Mouse (Mus musculus): ENCODE data around the gene Olfr1506. TPM values are rescaled to one million over a fixed set of nuclear protein-coding genes. Genes with fewer than 3 reads are reported as not detected.
"Not testable (repeated sequence)": the region's sequence is repeated elsewhere in the genome, so short reads cannot be mapped to it uniquely, and the experiment has no call there.

Olfr1506 gene
- under 1 TPM in 1 of 2 experiments, not detected in 1; 0.22 TPM for total RNA-seq (2021)

DNA sequence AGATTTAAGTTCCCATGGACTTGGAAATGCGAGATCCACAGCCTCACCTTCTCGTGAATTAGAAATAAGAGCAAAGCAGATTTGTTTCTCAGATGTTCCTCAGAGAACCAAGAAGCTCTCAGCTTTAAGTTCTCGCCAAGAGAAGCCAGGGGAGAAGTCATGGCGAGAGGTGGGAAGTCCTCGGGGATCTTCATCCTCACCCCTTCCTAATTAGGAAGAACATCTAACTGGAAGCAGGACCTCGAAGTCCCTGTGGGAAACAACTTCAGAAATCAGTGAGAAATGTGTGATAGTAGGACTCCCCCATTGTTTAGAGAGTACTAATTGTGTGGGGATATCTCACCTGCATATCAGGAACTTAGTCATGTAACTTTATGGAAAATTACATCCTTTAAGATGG, at the start of gene Olfr1506:
Olfr1506 (minus strand) TSS at position 101 of the 400 bp plus-strand sequence.
- not testable (repeated sequence) for DNase-seq

GRCm38 (mm10) chr2:90270932-90271331, 46.6 kb upstream of the Olfr1506 start, which contains the start of gene Olfr1271:
TSS of gene Olfr1271 (minus strand) at chr2:90271032.
- DNase-seq, result no peak

- no peak for DNase-seq
These were observed 33.2 kb upstream of the Olfr1506 start, which contains the start of gene Olfr142 for GRCm38 (mm10) chr2:90257492-90257891. TSS of gene Olfr142 (minus strand) at chr2:90257592.

DNA sequence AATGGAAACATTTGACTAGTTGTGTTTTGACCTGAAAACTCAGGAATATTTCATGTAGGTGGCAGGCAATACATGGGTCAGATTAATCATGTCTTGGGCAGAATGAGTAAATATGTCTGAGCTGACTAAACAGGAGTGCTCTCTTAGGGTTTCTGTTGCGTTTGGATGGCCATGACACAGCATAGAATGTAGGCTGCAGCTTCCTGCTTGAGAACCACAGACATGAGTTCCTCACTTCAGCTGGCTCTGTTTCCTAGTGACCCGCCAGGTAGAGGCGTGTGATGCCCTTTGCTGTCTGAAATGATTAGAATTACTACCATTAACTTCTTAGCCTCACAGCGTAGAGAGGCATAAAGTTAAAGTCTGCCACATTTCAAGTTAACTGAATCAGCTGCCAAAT, 24.7 kb downstream of the Olfr1506 start:
- not testable (repeated sequence) for DNase-seq

- DNase-seq, result not testable (repeated sequence)
These were observed 29.0 kb downstream of the Olfr1506 start for GRCm38 (mm10) chr2:90195285-90195684.

DNA sequence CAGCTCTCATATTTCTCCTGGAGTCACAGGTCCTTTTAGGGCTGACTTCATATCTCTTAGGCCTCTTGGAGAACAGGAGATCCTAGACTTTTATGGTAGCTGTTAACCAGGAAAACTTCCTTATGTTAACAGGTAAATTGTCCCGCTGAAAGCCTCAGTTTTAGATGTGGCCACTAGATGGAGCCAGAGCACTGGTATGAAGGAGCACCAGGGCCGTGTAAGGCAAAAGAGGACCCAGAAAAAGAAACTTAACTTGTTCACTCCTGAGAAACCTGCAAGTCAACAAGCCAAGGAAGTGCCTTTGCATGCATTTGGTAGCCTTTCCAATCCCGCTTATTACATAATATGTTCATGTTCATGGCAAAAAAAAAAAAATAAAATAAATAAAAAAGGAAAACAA, 29.5 kb downstream of the Olfr1506 start:
- not testable (repeated sequence) for DNase-seq

DNA sequence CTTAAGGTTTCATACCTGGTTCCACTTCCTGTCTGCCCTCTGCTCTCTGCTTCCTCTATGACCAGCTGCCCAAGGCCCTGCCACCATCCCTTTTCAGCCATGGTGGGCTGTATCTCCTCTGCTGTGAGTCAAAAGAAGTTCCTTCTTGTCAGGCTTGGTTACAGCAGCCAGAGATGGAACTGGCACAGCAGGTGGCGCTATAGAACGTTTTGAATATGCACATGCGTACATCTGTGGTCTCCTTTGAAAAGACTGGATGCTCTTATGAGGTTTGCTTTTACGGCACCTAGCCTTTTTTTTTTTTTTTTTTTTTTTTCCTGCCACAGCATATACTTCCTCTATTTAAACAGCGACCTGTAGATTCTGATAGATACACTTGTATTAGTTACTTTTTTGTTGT, 37.2 kb downstream of the Olfr1506 start:
- DNase-seq, result not testable (repeated sequence)

DNA sequence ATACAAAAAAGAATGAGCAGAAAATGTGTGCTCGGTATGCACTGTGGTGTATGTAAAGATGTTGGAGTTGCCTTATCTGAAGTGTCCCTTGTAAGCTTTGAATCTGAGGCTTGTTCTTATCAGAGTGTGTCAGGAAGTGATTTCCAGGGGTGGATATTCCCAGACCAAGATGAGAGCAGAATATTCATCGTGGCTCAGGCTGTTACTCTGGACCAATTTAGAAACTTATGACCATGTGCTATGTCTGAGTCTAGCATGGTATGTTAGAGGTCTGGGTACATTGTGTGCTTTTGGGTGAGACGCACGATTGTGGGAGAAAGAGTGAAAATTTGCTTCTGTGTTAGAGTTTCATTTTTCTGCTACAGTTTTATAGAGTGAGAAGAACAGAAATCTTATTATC, 38.2 kb downstream of the Olfr1506 start:
- DNase-seq, result not testable (repeated sequence)

Other genes with a start within 250 kb of the Olfr1506 start
- not detected for gene Olfr1261, start 233.3 kb downstream of the Olfr1506 start, total RNA-seq (2021)
- not detected for gene Olfr1262, start 224.3 kb downstream of the Olfr1506 start, total RNA-seq (2021)
- not detected for gene Olfr1263, start 212.4 kb downstream of the Olfr1506 start, total RNA-seq (2021)
- gene Olfr1264, start 198.9 kb downstream of the Olfr1506 start, total RNA-seq (2021), result not detected
- gene Olfr1265, start 189.2 kb downstream of the Olfr1506 start, total RNA-seq (2021), result not detected
- not detected for gene Olfr140, start 160.9 kb downstream of the Olfr1506 start, total RNA-seq (2021)
- gene Olfr1269, start 103.1 kb downstream of the Olfr1506 start, total RNA-seq (2021), result not detected
- not detected for gene Olfr32, start 82.2 kb downstream of the Olfr1506 start, total RNA-seq (2021)
- not detected for gene Olfr1270, start 71.4 kb downstream of the Olfr1506 start, total RNA-seq (2021)
- not detected for gene Olfr142, start 33.1 kb upstream of the Olfr1506 start, total RNA-seq (2021)
- not detected for gene Olfr1271, start 46.5 kb upstream of the Olfr1506 start, total RNA-seq (2021)
- gene Olfr1272, start 68.3 kb upstream of the Olfr1506 start, total RNA-seq (2021), result not detected
- not detected for gene Gm13769, start 97.7 kb upstream of the Olfr1506 start, total RNA-seq (2021)
- not detected for gene Olfr1274-ps, start 174.2 kb upstream of the Olfr1506 start, total RNA-seq (2021)

All from layer of hippocampus, postnatal 36 days (tissue).